Mouse (Mus musculus) frontal cortex, adult 2 months (tissue): ENCODE data around the gene Specc1. TPM values are rescaled to one million over a fixed set of nuclear protein-coding genes. Genes with fewer than 3 reads are reported as not detected.

Experiments used
- polyA plus RNA-seq: library from polyadenylated mRNA; depleted of rRNA; stranded (reverse); fragments of >200 nt; gene quantifications from 2 replicates; pipeline ENCODE4 v1.2.3, GENCODE M21; 2012; rRNA removed

Gene Specc1
- polyA plus RNA-seq, 1 experiment, result 35.0 TPM

Other genes starting within 250 kb of the Specc1 start
- gene Slc5a10, start 235.9 kb upstream of the Specc1 start, polyA plus RNA-seq, result 0.04 and 0.13 TPM in 2 replicates
- gene Prpsap2, start 194.7 kb upstream of the Specc1 start, polyA plus RNA-seq, result 40.1 and 44.6 TPM in 2 replicates
- gene Ulk2, start 101.7 kb upstream of the Specc1 start, polyA plus RNA-seq, result 59.8 and 62.3 TPM in 2 replicates
- 14.0 and 16.2 TPM in 2 replicates for gene Akap10, start 26.5 kb upstream of the Specc1 start, polyA plus RNA-seq